14 mouse cellular contexts compared by ENCODE assay signal in the genomic region with DNA sequence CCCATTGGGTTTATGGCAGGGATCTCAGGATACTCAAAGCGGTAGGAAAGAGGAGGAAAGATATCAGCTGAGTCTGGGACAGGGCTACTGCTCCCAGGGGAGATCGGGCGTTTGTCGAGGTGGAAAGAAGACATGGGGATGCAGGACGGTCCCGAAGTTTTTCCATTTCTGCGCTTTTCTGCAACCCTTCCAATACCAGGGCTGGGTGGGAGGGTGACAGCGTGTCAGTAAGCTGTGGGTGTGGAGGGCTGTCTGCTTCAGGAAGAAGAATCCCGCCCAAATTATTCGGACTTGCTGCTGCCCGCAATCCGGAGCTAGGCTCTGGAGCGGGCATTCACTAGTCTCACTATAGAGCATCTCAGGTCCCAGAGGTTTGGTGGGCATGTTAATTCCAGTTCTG. TPM values are rescaled to one million over a fixed set of nuclear protein-coding genes. Genes with fewer than 3 reads are reported as not detected.
A peak's percentile ranks its signal among the peaks of the same experiment; 100 is the strongest.
DNase-seq lines count a peak whose midpoint lies in the region; ATAC-seq and TF ChIP-seq lines count a peak whose summit lies in the region.
"Had no signal": no experiment of that assay in that cellular context is flagged by ENCODE, and none has a peak within 500 bp of the region (broad histone marks: within the 10 kb centered on the region; RNA-seq: fewer than 3 reads in every experiment).

No protein-coding gene starts in this region.

- peaks cover 28% of the 10 kb centered on the region for H3K27me3 ChIP-seq in forebrain, postnatal 0 days (ENCODE audit: insufficient read depth, low read length)
- peaks cover 70% of the 10 kb centered on the region for H3K27me3 ChIP-seq in forebrain, embryonic 12.5 days
- peaks cover 87% of the 10 kb centered on the region for H3K27me3 ChIP-seq in midbrain, embryonic 10.5 days (ENCODE audit: low read depth, poor library complexity, severe bottlenecking)
- peaks cover 45% of the 10 kb centered on the region for H3K27me3 ChIP-seq in midbrain, embryonic 16.5 days (ENCODE audit: control insufficient read depth, insufficient read depth, low read depth, low read length)
- H3K27me3 ChIP-seq in limb, embryonic 13.5 days: peaks cover 81% of the 10 kb centered on the region
- H3K27me3 ChIP-seq in neural tube, embryonic 15.5 days (replicated peaks): peaks cover 67% of the 10 kb centered on the region

- H3K4me1 ChIP-seq in forebrain, postnatal 0 days (ENCODE audit: insufficient read depth): 0 out of 2 replicates have a peak, but pooled peaks cover 3% of the 10 kb centered on the region
- peaks cover 14% of the 10 kb centered on the region for H3K4me1 ChIP-seq in forebrain, embryonic 12.5 days
- peaks cover 28% of the 10 kb centered on the region for H3K4me1 ChIP-seq in midbrain, embryonic 10.5 days
- H3K4me1 ChIP-seq in midbrain, embryonic 16.5 days (ENCODE audit: control insufficient read depth, insufficient read depth, low read length): peaks cover 10% of the 10 kb centered on the region
- peaks cover 15% of the 10 kb centered on the region for H3K4me1 ChIP-seq in limb, embryonic 13.5 days
- peaks cover 22% of the 10 kb centered on the region for H3K4me1 ChIP-seq in neural tube, embryonic 15.5 days

- H3K27ac ChIP-seq in forebrain, postnatal 0 days (ENCODE audit: low read depth, low read length): no peak overlapping the region
- no peak overlapping the region for H3K27ac ChIP-seq in forebrain, embryonic 12.5 days
- no peak overlapping the region for H3K27ac ChIP-seq in midbrain, embryonic 10.5 days (replicated peaks)
- H3K27ac ChIP-seq in midbrain, embryonic 16.5 days (ENCODE audit: low read length): no peak overlapping the region
- H3K27ac ChIP-seq in limb, embryonic 13.5 days: no peak overlapping the region
- no peak overlapping the region for H3K27ac ChIP-seq in neural tube, embryonic 15.5 days (replicated peaks)
- H3K27ac ChIP-seq: liver, embryonic 14.5 days had no signal

- WGBS in forebrain, postnatal 0 days: 9% methylated on average over 13 of the region's 13 CpGs
- WGBS in forebrain, embryonic 12.5 days: 9% methylated on average over 13 of the region's 13 CpGs
- WGBS in midbrain, embryonic 10.5 days: 10% methylated on average over 13 of the region's 13 CpGs
- whole genome bisulfite sequencing in midbrain, embryonic 16.5 days: 6% methylated on average over 13 of the region's 13 CpGs
- WGBS in limb, embryonic 13.5 days: 11% methylated on average over 13 of the region's 13 CpGs
- 8% methylated on average over 13 of the region's 13 CpGs for WGBS in neural tube, embryonic 15.5 days

- DNase-seq in forebrain, postnatal 0 days: no peak
- peak; percentile 21 for DNase-seq in midbrain, embryonic 10.5 days (ENCODE audit: low spot score)
- DNase-seq in adrenal gland, adult 18-20 months (ENCODE audit: low spot score in 2 of 2): no peak
- DNase-seq: B cell, adult 2 months had no signal

- no peak overlapping the region for H3K9ac ChIP-seq in forebrain, postnatal 0 days
- no peak overlapping the region for H3K9ac ChIP-seq in forebrain, embryonic 12.5 days
- H3K9ac ChIP-seq in midbrain, embryonic 16.5 days (ENCODE audit: low read depth, low read length): no peak overlapping the region
- H3K9ac ChIP-seq in limb, embryonic 13.5 days: peak overlapping the region; percentile 77
- H3K9ac ChIP-seq in neural tube, embryonic 15.5 days (replicated peaks): no peak overlapping the region
- H3K9ac ChIP-seq: liver, embryonic 14.5 days had no signal

- no peaks in the 10 kb centered on the region for H3K36me3 ChIP-seq in forebrain, postnatal 0 days (ENCODE audit: insufficient read depth)
- H3K36me3 ChIP-seq in forebrain, embryonic 12.5 days (replicated peaks): no peaks in the 10 kb centered on the region
- H3K36me3 ChIP-seq in midbrain, embryonic 10.5 days: no peaks in the 10 kb centered on the region
- H3K36me3 ChIP-seq in midbrain, embryonic 16.5 days (ENCODE audit: control insufficient read depth, insufficient read depth, low read length): no peaks in the 10 kb centered on the region
- H3K36me3 ChIP-seq in limb, embryonic 13.5 days: no peaks in the 10 kb centered on the region
- H3K36me3 ChIP-seq in neural tube, embryonic 15.5 days: no peaks in the 10 kb centered on the region

- H3K9me3 ChIP-seq in forebrain, postnatal 0 days (ENCODE audit: low read length): no peaks in the 10 kb centered on the region
- H3K9me3 ChIP-seq in forebrain, embryonic 12.5 days: no peaks in the 10 kb centered on the region
- no peaks in the 10 kb centered on the region for H3K9me3 ChIP-seq in midbrain, embryonic 10.5 days (replicated peaks)
- no peaks in the 10 kb centered on the region for H3K9me3 ChIP-seq in midbrain, embryonic 16.5 days (replicated peaks; ENCODE audit: control insufficient read depth, low read length, poor library complexity, severe bottlenecking)
- H3K9me3 ChIP-seq in limb, embryonic 13.5 days: no peaks in the 10 kb centered on the region
- no peaks in the 10 kb centered on the region for H3K9me3 ChIP-seq in neural tube, embryonic 15.5 days (replicated peaks)

- H3K4me2 ChIP-seq in forebrain, postnatal 0 days (ENCODE audit: low read depth): no peak overlapping the region
- H3K4me2 ChIP-seq in forebrain, embryonic 12.5 days: no peak overlapping the region
- no peak overlapping the region for H3K4me2 ChIP-seq in midbrain, embryonic 16.5 days (ENCODE audit: low read length)
- H3K4me2 ChIP-seq in limb, embryonic 13.5 days (replicated peaks): peak overlapping the region; percentile 94
- H3K4me2 ChIP-seq in neural tube, embryonic 15.5 days: peak overlapping the region; percentile 79

- ATAC-seq in forebrain, postnatal 0 days: no peak
- no peak for ATAC-seq in forebrain, embryonic 12.5 days (ENCODE audit: low FRiP score)
- no peak for ATAC-seq in midbrain, embryonic 16.5 days
- no peak for ATAC-seq in limb, embryonic 13.5 days (ENCODE audit: low FRiP score, low read depth)
- no peak for ATAC-seq in neural tube, embryonic 15.5 days (ENCODE audit: low FRiP score)
- ATAC-seq in inflammation-experienced regulatory T-cells, adult 6 months: no peak

- peak overlapping the region; percentile 5; the same call in 1 of the 2 replicates for H3K4me3 ChIP-seq in forebrain, postnatal 0 days (ENCODE audit: low read depth, low read length)
- H3K4me3 ChIP-seq in forebrain, embryonic 12.5 days (replicated peaks): no peak overlapping the region; the same call in 1 of the 2 replicates
- H3K4me3 ChIP-seq in midbrain, embryonic 10.5 days: peak overlapping the region; percentile 69
- no peak overlapping the region for H3K4me3 ChIP-seq in midbrain, embryonic 16.5 days (ENCODE audit: low read depth, low read length)
- H3K4me3 ChIP-seq in limb, embryonic 13.5 days: peak overlapping the region; percentile 56
- H3K4me3 ChIP-seq in neural tube, embryonic 15.5 days (replicated peaks): peak overlapping the region; percentile 14; the same call in 1 of the 2 replicates

- no peak for TF ChIP-seq CTCF in forebrain, postnatal 0 days (IDR thresholded peaks at IDR 0.05; ENCODE audit: low read depth)

RNA-seq across cellular contexts. Expression of gene Acan, which starts 0.8 kb away (rescaled TPM):
- total RNA-seq in forebrain, postnatal 0 days (2014; rRNA removed): 1.4 and 5.0 TPM in 2 replicates
- 0.28 and 0.50 TPM in 2 replicates for polyA plus RNA-seq in forebrain, postnatal 0 days (2015; fragmentation: Nextera tagmentation; extraction: Ambion mirVana)
- 0.47 and 0.63 TPM in 2 replicates for polyA plus RNA-seq in forebrain, embryonic 12.5 days (2016; fragmentation: Nextera tagmentation; extraction: Ambion mirVana)
- 0.02 and 0.05 TPM in 2 replicates for polyA plus RNA-seq in midbrain, embryonic 10.5 days (2016; fragmentation: Nextera tagmentation; extraction: Ambion mirVana)
- 0.12 and 0.24 TPM in 2 replicates for polyA plus RNA-seq in midbrain, embryonic 16.5 days (2015; fragmentation: Nextera tagmentation; extraction: Ambion mirVana)
- 35.1 and 41.5 TPM in 2 replicates for polyA plus RNA-seq in limb, embryonic 13.5 days (2015; fragmentation: Nextera tagmentation; extraction: Ambion mirVana)
- 1.6 and 2.6 TPM in 2 replicates for polyA plus RNA-seq in neural tube, embryonic 15.5 days (2015; fragmentation: Nextera tagmentation; extraction: Ambion mirVana)
- not detected for polyA plus RNA-seq in inflammation-experienced regulatory T-cells, adult 6 months (2017; shearing (Covaris generic))
- total RNA-seq in adrenal gland, adult 18-20 months (2021): 10 to 100 TPM in 1 of 2 experiments, 1 to 10 TPM in 1; 1.2 to 31.4 TPM
- total RNA-seq: megakaryocyte progenitor cell, adult 5-6 weeks; MEL; neutrophil, adult 5-6 weeks had no signal
- polyA plus RNA-seq: small intestine, adult 2 months had no signal

Comparison
In these comparisons a context has a peak if more than half of its experiments do, and no peak if none do; other contexts are left out.
1. H3K4me3 ChIP-seq: peak in forebrain, postnatal 0 days (single experiment), midbrain, embryonic 10.5 days (single experiment), limb, embryonic 13.5 days (single experiment) and neural tube, embryonic 15.5 days (single experiment); none in forebrain, embryonic 12.5 days (single experiment) and midbrain, embryonic 16.5 days (single experiment).
2. H3K4me2 ChIP-seq: peak in limb, embryonic 13.5 days (single experiment) and neural tube, embryonic 15.5 days (single experiment); none in forebrain, postnatal 0 days (single experiment), forebrain, embryonic 12.5 days (single experiment) and midbrain, embryonic 16.5 days (single experiment).